Mouse (Mus musculus): ENCODE data around the gene Ten1. TPM values are rescaled to one million over a fixed set of nuclear protein-coding genes. Genes with fewer than 3 reads are reported as not detected.

Ten1 gene
- polyA plus RNA-seq, 1 experiment from 2014 or later, result 51.9 TPM

DNA sequence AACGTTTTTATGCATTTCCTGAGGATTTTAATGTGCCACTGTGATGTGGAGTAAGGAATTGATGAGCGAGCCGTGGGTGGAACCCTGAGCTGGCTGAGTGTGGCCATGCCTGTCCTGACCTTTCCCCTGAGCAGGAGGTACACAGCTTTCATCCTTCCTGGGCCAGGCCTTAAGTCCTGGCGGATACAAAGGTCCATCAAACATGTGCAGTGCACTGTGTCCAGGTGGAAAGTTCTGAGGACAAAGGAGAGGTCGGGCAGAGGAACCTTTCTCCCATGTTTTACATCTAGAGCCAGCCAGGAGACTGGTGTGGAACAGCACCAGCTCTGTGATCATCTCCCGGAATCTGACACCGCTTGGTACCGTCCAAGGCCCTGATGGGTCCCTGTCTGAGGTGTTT is 10.6 kb downstream of the Ten1 start:
- WGBS, result 68% methylated on average over 8 of the region's 8 CpGs
- H3K4me3 ChIP-seq (ENCODE audit: low read depth, low read length), result no peak overlapping the region
- peak overlapping the region; percentile 53; the same call in 1 of the 2 replicates for H3K27ac ChIP-seq (replicated peaks)
- no peaks in the 10 kb centered on the region for H3K9me3 ChIP-seq (ENCODE audit: control insufficient read depth, low read length)
- no peaks in the 10 kb centered on the region for H3K4me1 ChIP-seq (replicated peaks; ENCODE audit: control insufficient read depth, insufficient read depth)
- H3K4me2 ChIP-seq (replicated peaks; ENCODE audit: low read depth), result no peak overlapping the region
- no peak for DNase-seq (ENCODE audit: low spot score)
- H3K9ac ChIP-seq (ENCODE audit: low read length), result no peak overlapping the region
- peaks cover 4% of the 10 kb centered on the region for H3K36me3 ChIP-seq (ENCODE audit: control insufficient read depth, insufficient read depth, low read length)
- ATAC-seq (ENCODE audit: low FRiP score, low TSS enrichment), result no peak
- H3K27me3 ChIP-seq (ENCODE audit: control insufficient read depth, insufficient read depth, low read length), result no peaks in the 10 kb centered on the region
- no peak for TF ChIP-seq CTCF (IDR thresholded peaks at IDR 0.05; ENCODE audit: low read depth)
- TF ChIP-seq EP300 (optimal IDR thresholded peaks at IDR 0.05), result no peak

DNA sequence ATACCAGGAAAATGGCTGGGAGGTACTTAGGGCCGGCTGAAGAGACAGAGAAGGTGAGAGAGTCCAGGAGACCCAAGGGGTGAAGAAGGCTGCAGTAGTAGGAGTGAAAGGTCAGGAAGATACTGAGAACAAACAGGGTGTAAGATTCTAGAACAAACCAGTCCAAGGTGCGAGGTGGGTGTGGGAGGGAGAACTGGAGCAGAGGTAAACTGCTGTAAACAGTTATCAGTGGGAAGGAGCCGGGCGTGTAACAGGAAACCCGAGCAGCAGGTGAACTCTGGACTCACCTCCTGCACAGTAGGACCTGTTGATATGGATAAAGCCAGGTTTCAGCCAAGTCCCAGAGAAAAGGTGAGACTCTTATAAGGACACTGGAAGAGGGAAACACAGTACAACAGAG is 12.0 kb downstream of the Ten1 start:
- H3K27me3 ChIP-seq (ENCODE audit: control insufficient read depth, insufficient read depth, low read length), result no peaks in the 10 kb centered on the region
- no peaks in the 10 kb centered on the region for H3K4me1 ChIP-seq (replicated peaks; ENCODE audit: control insufficient read depth, insufficient read depth)
- H3K4me2 ChIP-seq (replicated peaks; ENCODE audit: low read depth), result no peak overlapping the region
- H3K4me3 ChIP-seq (ENCODE audit: low read depth, low read length), result no peak overlapping the region
- peak overlapping the region; percentile 89 for H3K27ac ChIP-seq (replicated peaks)
- DNase-seq (ENCODE audit: low spot score), result peak; percentile 89
- H3K9ac ChIP-seq (ENCODE audit: low read length), result peak overlapping the region; percentile 47; the same call in 1 of the 2 replicates
- 46% methylated on average over 5 of the region's 5 CpGs for WGBS
- peaks cover 2% of the 10 kb centered on the region; the same call in 1 of the 2 replicates for H3K36me3 ChIP-seq (ENCODE audit: control insufficient read depth, insufficient read depth, low read length)
- no peaks in the 10 kb centered on the region for H3K9me3 ChIP-seq (ENCODE audit: control insufficient read depth, low read length)
- TF ChIP-seq CTCF (IDR thresholded peaks at IDR 0.05; ENCODE audit: low read depth) (no peak), EP300 (optimal IDR thresholded peaks at IDR 0.05) (no peak)
- ATAC-seq (ENCODE audit: low FRiP score, low TSS enrichment), result peak; percentile 92

DNA sequence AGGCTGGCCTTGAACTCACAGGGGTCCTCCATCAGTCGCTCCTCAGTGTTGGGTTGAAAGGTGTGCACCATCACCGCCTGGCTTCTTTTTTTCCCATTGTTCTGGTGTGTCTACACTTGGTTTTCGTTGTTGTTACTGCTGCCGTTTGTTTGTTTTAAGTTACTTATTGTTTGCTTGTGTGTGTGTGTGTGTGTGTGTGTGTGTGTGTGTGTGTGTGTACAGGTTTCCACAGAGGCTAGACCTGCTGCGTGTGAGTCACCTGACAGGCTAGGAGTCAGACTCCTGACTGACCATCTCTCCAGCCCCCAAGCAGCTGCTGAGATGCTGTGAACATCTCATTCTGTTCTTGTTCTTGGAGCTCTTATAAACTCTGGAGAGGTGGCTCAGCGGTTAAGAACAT is 14.2 kb downstream of the Ten1 start:
- Histone ChIP-seq H3K36me3 (ENCODE audit: control insufficient read depth, insufficient read depth, low read length) (no peaks in the 10 kb centered on the region), H3K4me1 (replicated peaks; ENCODE audit: control insufficient read depth, insufficient read depth) (no peaks in the 10 kb centered on the region), H3K27me3 (ENCODE audit: control insufficient read depth, insufficient read depth, low read length) (no peaks in the 10 kb centered on the region), H3K27ac (replicated peaks) (no peak overlapping the region), H3K4me2 (replicated peaks; ENCODE audit: low read depth) (no peak overlapping the region), H3K9ac (ENCODE audit: low read length) (no peak overlapping the region), H3K4me3 (ENCODE audit: low read depth, low read length) (no peak overlapping the region), H3K9me3 (ENCODE audit: control insufficient read depth, low read length) (no peaks in the 10 kb centered on the region)
- no peak for ATAC-seq (ENCODE audit: low FRiP score, low TSS enrichment)
- WGBS, result 85% methylated on average over 6 of the region's 6 CpGs
- DNase-seq (ENCODE audit: low spot score), result no peak
- TF ChIP-seq CTCF (IDR thresholded peaks at IDR 0.05; ENCODE audit: low read depth) (no peak), EP300 (optimal IDR thresholded peaks at IDR 0.05) (no peak)

DNA sequence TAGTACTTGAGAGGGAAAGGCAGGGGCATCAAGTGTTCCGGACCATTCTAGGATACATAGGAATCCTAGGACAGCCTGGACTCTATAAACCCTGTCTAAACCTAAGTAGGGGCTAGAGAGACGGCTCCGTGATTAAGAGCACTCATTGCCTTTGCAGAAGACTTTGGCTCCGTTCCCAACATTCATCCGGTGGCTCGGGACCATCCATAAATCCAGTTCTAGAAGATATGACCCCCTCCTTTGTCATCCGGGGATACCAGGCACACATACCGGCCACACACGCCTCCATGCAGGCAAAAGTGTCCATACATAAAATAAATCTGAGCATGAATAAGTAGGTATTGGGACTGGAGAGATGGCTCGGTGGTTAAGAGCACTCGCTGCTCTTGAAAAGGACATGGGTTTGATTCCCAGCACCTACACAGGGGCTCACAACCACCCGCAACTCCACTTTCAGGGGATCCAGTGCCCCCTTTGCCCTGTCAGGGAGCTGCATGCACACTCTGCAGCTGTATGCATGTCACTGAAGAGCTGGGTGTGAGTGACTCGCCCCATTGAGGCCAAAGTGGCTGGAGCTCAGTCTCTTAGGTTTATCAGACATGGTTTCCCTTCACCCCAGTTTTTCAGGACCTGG is 15.3 kb downstream of the Ten1 start:
- DNase-seq (ENCODE audit: low spot score), result no peak
- Histone ChIP-seq H3K9me3 (ENCODE audit: control insufficient read depth, low read length) (no peaks in the 10 kb centered on the region), H3K27me3 (ENCODE audit: control insufficient read depth, insufficient read depth, low read length) (no peaks in the 10 kb centered on the region), H3K36me3 (ENCODE audit: control insufficient read depth, insufficient read depth, low read length) (no peaks in the 10 kb centered on the region), H3K9ac (ENCODE audit: low read length) (no peak overlapping the region), H3K27ac (replicated peaks) (no peak overlapping the region), H3K4me3 (ENCODE audit: low read depth, low read length) (no peak overlapping the region), H3K4me2 (replicated peaks; ENCODE audit: low read depth) (no peak overlapping the region), H3K4me1 (replicated peaks; ENCODE audit: control insufficient read depth, insufficient read depth) (peaks cover 4% of the 10 kb centered on the region; the same call in 1 of the 2 replicates)
- TF ChIP-seq CTCF (IDR thresholded peaks at IDR 0.05; ENCODE audit: low read depth), result no peak
- TF ChIP-seq EP300 (optimal IDR thresholded peaks at IDR 0.05), result no peak
- 80% methylated on average over 13 of the region's 13 CpGs for WGBS
- no peak for ATAC-seq (ENCODE audit: low FRiP score, low TSS enrichment)

DNA sequence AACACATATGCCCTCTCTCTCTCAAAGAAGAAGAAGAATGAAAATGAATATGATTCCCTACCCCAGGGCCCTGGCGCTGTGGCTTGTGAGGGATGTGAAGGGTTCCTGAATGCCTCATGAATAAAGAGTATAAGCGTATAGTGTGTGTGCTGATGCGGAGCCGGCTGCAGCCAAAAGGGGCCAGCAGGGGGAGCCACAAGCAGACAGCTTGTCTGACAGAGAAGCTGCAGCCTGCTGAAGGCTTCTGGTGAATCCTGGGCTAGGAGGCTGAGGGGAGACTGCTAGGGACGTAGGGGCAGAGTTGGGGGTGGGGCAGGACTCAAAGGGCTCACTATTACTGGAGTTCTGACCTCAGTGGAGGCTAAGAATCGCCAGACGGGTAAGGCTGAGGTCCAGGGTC is 16.5 kb downstream of the Ten1 start:
- Histone ChIP-seq H3K27ac (replicated peaks) (no peak overlapping the region), H3K4me2 (replicated peaks; ENCODE audit: low read depth) (no peak overlapping the region), H3K9me3 (ENCODE audit: control insufficient read depth, low read length) (no peaks in the 10 kb centered on the region), H3K9ac (ENCODE audit: low read length) (no peak overlapping the region), H3K4me3 (ENCODE audit: low read depth, low read length) (no peak overlapping the region), H3K36me3 (ENCODE audit: control insufficient read depth, insufficient read depth, low read length) (no peaks in the 10 kb centered on the region), H3K4me1 (replicated peaks; ENCODE audit: control insufficient read depth, insufficient read depth) (peaks cover 12% of the 10 kb centered on the region; the same call in 1 of the 2 replicates), H3K27me3 (ENCODE audit: control insufficient read depth, insufficient read depth, low read length) (no peaks in the 10 kb centered on the region)
- WGBS, result 76% methylated on average over 7 of the region's 7 CpGs
- no peak for ATAC-seq (ENCODE audit: low FRiP score, low TSS enrichment)
- TF ChIP-seq EP300 (optimal IDR thresholded peaks at IDR 0.05) (no peak), CTCF (IDR thresholded peaks at IDR 0.05; ENCODE audit: low read depth) (peak; percentile 69)
- peak; percentile 64 for DNase-seq (ENCODE audit: low spot score)

DNA sequence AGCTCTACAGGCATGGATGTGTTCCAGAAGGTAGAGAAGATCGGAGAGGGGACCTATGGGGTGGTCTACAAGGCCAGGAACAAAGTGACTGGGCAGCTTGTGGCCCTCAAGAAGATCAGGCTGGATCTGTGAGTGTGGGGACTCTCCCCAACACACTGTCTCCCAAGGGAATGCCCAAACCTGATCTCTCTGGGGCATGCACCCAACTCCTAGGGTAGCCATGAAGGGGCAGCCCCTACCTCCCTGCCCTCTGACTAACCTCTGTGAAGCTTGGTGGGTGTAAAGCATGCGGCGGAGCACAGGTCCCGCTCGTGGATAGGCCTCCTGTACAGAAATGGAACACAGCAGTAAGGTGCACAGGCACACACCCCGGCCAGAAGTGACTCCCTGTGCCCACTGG is 17.3 kb downstream of the Ten1 start:
- Histone ChIP-seq H3K27ac (replicated peaks) (peak overlapping the region; percentile 18; the same call in 1 of the 2 replicates), H3K27me3 (ENCODE audit: control insufficient read depth, insufficient read depth, low read length) (no peaks in the 10 kb centered on the region), H3K4me2 (replicated peaks; ENCODE audit: low read depth) (no peak overlapping the region), H3K9me3 (ENCODE audit: control insufficient read depth, low read length) (no peaks in the 10 kb centered on the region), H3K36me3 (ENCODE audit: control insufficient read depth, insufficient read depth, low read length) (no peaks in the 10 kb centered on the region), H3K4me3 (ENCODE audit: low read depth, low read length) (no peak overlapping the region), H3K9ac (ENCODE audit: low read length) (no peak overlapping the region), H3K4me1 (replicated peaks; ENCODE audit: control insufficient read depth, insufficient read depth) (peaks cover 12% of the 10 kb centered on the region; the same call in 1 of the 2 replicates)
- TF ChIP-seq EP300 (optimal IDR thresholded peaks at IDR 0.05) (no peak), CTCF (IDR thresholded peaks at IDR 0.05; ENCODE audit: low read depth) (no peak)
- DNase-seq (ENCODE audit: low spot score) (no peak), ATAC-seq (ENCODE audit: low FRiP score, low TSS enrichment) (no peak)
- WGBS, result 90% methylated on average over 6 of the region's 6 CpGs
